Mouse (Mus musculus): ENCODE results near the gene Pced1b. TPM values are rescaled to one million over a fixed set of nuclear protein-coding genes. Genes with fewer than 3 reads are reported as not detected.

Gene Pced1b
- polyA plus RNA-seq, 1 experiment from 2014 or later = 5.7 TPM

- Histone ChIP-seq H3K4me3 (no peak overlapping the region), H3K9me3 (no peaks in the 10 kb centered on the region), H3K9ac (no peak overlapping the region), H3K27ac (replicated peaks) (no peak overlapping the region), H3K27me3 (no peaks in the 10 kb centered on the region), H3K4me2 (no peak overlapping the region), H3K4me1 (replicated peaks) (no peaks in the 10 kb centered on the region), H3K36me3 (no peaks in the 10 kb centered on the region)
- 89% methylated on average over 17 of the region's 17 CpGs for WGBS
- ATAC-seq (ENCODE audit: low FRiP score, low read depth) = no peak
Observed at GRCm38 (mm10) chr15:97258483-97259230, 11.8 kb downstream of the Pced1b start.

GRCm38 (mm10) chr15:97259300-97259699 lies 12.4 kb downstream of the Pced1b start:
- ATAC-seq (ENCODE audit: low FRiP score, low read depth) = no peak
- 70% methylated on average over 8 of the region's 8 CpGs for WGBS
- Histone ChIP-seq H3K27ac (replicated peaks) (no peak overlapping the region), H3K9me3 (no peaks in the 10 kb centered on the region), H3K4me3 (no peak overlapping the region), H3K4me1 (replicated peaks) (no peaks in the 10 kb centered on the region), H3K9ac (no peak overlapping the region), H3K4me2 (no peak overlapping the region), H3K27me3 (no peaks in the 10 kb centered on the region), H3K36me3 (no peaks in the 10 kb centered on the region)

- Histone ChIP-seq H3K4me3 (no peak overlapping the region), H3K9me3 (no peaks in the 10 kb centered on the region), H3K9ac (no peak overlapping the region), H3K27ac (replicated peaks) (no peak overlapping the region), H3K4me1 (replicated peaks) (no peaks in the 10 kb centered on the region), H3K36me3 (no peaks in the 10 kb centered on the region), H3K27me3 (no peaks in the 10 kb centered on the region), H3K4me2 (no peak overlapping the region)
- ATAC-seq (ENCODE audit: low FRiP score, low read depth) = no peak
- WGBS = 79% methylated on average over 11 of the region's 11 CpGs
Observed at GRCm38 (mm10) chr15:97259968-97260597, 13.2 kb downstream of the Pced1b start.

GRCm38 (mm10) chr15:97262251-97262650 lies 15.3 kb downstream of the Pced1b start:
- H3K27ac ChIP-seq (replicated peaks) = no peak overlapping the region
- no peak for ATAC-seq (ENCODE audit: low FRiP score, low read depth)
- H3K27me3 ChIP-seq = no peaks in the 10 kb centered on the region
- no peaks in the 10 kb centered on the region for H3K4me1 ChIP-seq (replicated peaks)
- 72% methylated on average over 9 of the region's 9 CpGs for WGBS
- no peak overlapping the region for H3K9ac ChIP-seq
- no peak overlapping the region for H3K4me2 ChIP-seq
- no peak overlapping the region for H3K4me3 ChIP-seq
- no peaks in the 10 kb centered on the region for H3K36me3 ChIP-seq
- no peaks in the 10 kb centered on the region for H3K9me3 ChIP-seq

- H3K9ac ChIP-seq = no peak overlapping the region
- no peaks in the 10 kb centered on the region for H3K4me1 ChIP-seq (replicated peaks)
- ATAC-seq (ENCODE audit: low FRiP score, low read depth) = no peak
- no peak overlapping the region for H3K4me2 ChIP-seq
- H3K27ac ChIP-seq (replicated peaks) = no peak overlapping the region
- H3K27me3 ChIP-seq = no peaks in the 10 kb centered on the region
- no peak overlapping the region for H3K4me3 ChIP-seq
- H3K36me3 ChIP-seq = no peaks in the 10 kb centered on the region
- no peaks in the 10 kb centered on the region for H3K9me3 ChIP-seq
- 86% methylated on average over 14 of the region's 14 CpGs for WGBS
Observed at GRCm38 (mm10) chr15:97266236-97266845, 19.4 kb downstream of the Pced1b start.

- no peak overlapping the region for H3K4me2 ChIP-seq
- H3K27me3 ChIP-seq = no peaks in the 10 kb centered on the region
- H3K4me1 ChIP-seq (replicated peaks) = no peaks in the 10 kb centered on the region
- no peak overlapping the region for H3K27ac ChIP-seq (replicated peaks)
- ATAC-seq (ENCODE audit: low FRiP score, low read depth) = no peak
- WGBS = 62% methylated on average over 8 of the region's 8 CpGs
- H3K9me3 ChIP-seq = no peaks in the 10 kb centered on the region
- no peaks in the 10 kb centered on the region for H3K36me3 ChIP-seq
- H3K9ac ChIP-seq = no peak overlapping the region
- H3K4me3 ChIP-seq = no peak overlapping the region
Observed at GRCm38 (mm10) chr15:97267094-97267695, 20.3 kb downstream of the Pced1b start.

- ATAC-seq (ENCODE audit: low FRiP score, low read depth) = peak; percentile 73; the same call in 1 of the 2 replicates
- 44% methylated on average over 7 of the region's 7 CpGs for WGBS
Observed at GRCm38 (mm10) chr15:97271985-97272697, 25.2 kb downstream of the Pced1b start.

GRCm38 (mm10) chr15:97272831-97273230 lies 25.9 kb downstream of the Pced1b start:
- Histone ChIP-seq H3K27me3 (no peaks in the 10 kb centered on the region), H3K9ac (no peak overlapping the region), H3K27ac (replicated peaks) (no peak overlapping the region), H3K9me3 (no peaks in the 10 kb centered on the region), H3K4me1 (replicated peaks) (peaks cover 27% of the 10 kb centered on the region), H3K36me3 (no peaks in the 10 kb centered on the region), H3K4me2 (no peak overlapping the region), H3K4me3 (no peak overlapping the region)
- 84% methylated on average over 3 of the region's 3 CpGs for WGBS
- ATAC-seq (ENCODE audit: low FRiP score, low read depth) = no peak

More at GRCm38 (mm10) chr15:97271985-97272697, 25.2 kb downstream of the Pced1b start:
- Histone ChIP-seq H3K4me3 (no peak overlapping the region), H3K4me2 (no peak overlapping the region), H3K4me1 (replicated peaks) (peaks cover 22% of the 10 kb centered on the region), H3K27ac (replicated peaks) (no peak overlapping the region), H3K9ac (no peak overlapping the region), H3K27me3 (no peaks in the 10 kb centered on the region), H3K36me3 (no peaks in the 10 kb centered on the region), H3K9me3 (no peaks in the 10 kb centered on the region)

GRCm38 (mm10) chr15:97275626-97276395 lies 28.9 kb downstream of the Pced1b start:
- peaks cover 27% of the 10 kb centered on the region for H3K4me1 ChIP-seq (replicated peaks)
- no peak overlapping the region for H3K4me2 ChIP-seq
- H3K27ac ChIP-seq (replicated peaks) = peak overlapping the region; percentile 25; the same call in 1 of the 2 replicates
- no peak overlapping the region for H3K9ac ChIP-seq
- H3K27me3 ChIP-seq = no peaks in the 10 kb centered on the region
- 63% methylated on average over 12 of the region's 12 CpGs for WGBS
- H3K9me3 ChIP-seq = no peaks in the 10 kb centered on the region
- H3K4me3 ChIP-seq = no peak overlapping the region
- no peak for ATAC-seq (ENCODE audit: low FRiP score, low read depth)
- no peaks in the 10 kb centered on the region for H3K36me3 ChIP-seq

- 52% methylated on average over 20 of the region's 20 CpGs for WGBS
- Histone ChIP-seq H3K4me3 (no peak overlapping the region), H3K27me3 (no peaks in the 10 kb centered on the region), H3K9me3 (no peaks in the 10 kb centered on the region), H3K9ac (no peak overlapping the region), H3K36me3 (no peaks in the 10 kb centered on the region), H3K4me1 (replicated peaks) (peaks cover 27% of the 10 kb centered on the region), H3K4me2 (no peak overlapping the region), H3K27ac (replicated peaks) (peak overlapping the region; percentile 25; the same call in 1 of the 2 replicates)
- peak; percentile 80 for ATAC-seq (ENCODE audit: low FRiP score, low read depth)
Observed at GRCm38 (mm10) chr15:97276660-97277153, 29.8 kb downstream of the Pced1b start.

- peaks cover 33% of the 10 kb centered on the region for H3K4me1 ChIP-seq (replicated peaks)
- H3K36me3 ChIP-seq = no peaks in the 10 kb centered on the region
- no peaks in the 10 kb centered on the region for H3K9me3 ChIP-seq
- H3K27me3 ChIP-seq = no peaks in the 10 kb centered on the region
- 57% methylated on average over 10 of the region's 10 CpGs for WGBS
- no peak overlapping the region for H3K4me2 ChIP-seq
- H3K4me3 ChIP-seq = no peak overlapping the region
- H3K27ac ChIP-seq (replicated peaks) = 0 out of 2 replicates have a peak overlapping the region, but pooled peaks have one; percentile 15
- no peak overlapping the region for H3K9ac ChIP-seq
- ATAC-seq (ENCODE audit: low FRiP score, low read depth) = no peak
Observed at GRCm38 (mm10) chr15:97277328-97277727, 30.4 kb downstream of the Pced1b start.
